Mouse (Mus musculus) brown adipose tissue, adult 24 weeks (tissue): ENCODE results near the gene Cfap44. TPM values are rescaled to one million over a fixed set of nuclear protein-coding genes. Genes with fewer than 3 reads are reported as not detected.

Experiments
- H3K27ac ChIP-seq: fragments of 200-500 bp; replicated peaks from 2 replicates; pipeline ENCODE4 v1.5.1; 2012; ENCODE audit warnings: low read depth, mild to moderate bottlenecking, low read length
- H3K4me1 ChIP-seq: fragments of 200-500 bp; 2 replicates; pipeline ENCODE4 v1.6.1; 2012; ENCODE audit warnings: low read length, mixed read lengths; ENCODE audit not compliant: control insufficient read depth, insufficient read depth, insufficient read length
- H3K4me3 ChIP-seq: fragments of 200-500 bp; 2 replicates; pipeline ENCODE4 v1.5.1; 2012; ENCODE audit warnings: low read depth, mild to moderate bottlenecking, low read length, moderate library complexity; ENCODE audit not compliant: insufficient read depth
- polyA plus RNA-seq: library from polyadenylated mRNA; stranded (reverse); fragments of >200 nt; gene quantifications from 2 replicates; pipeline ENCODE4 v1.2.4, GENCODE M21; 2012; ENCODE audit not compliant: missing spikeins, insufficient read depth, insufficient read length

Cfap44 gene
- polyA plus RNA-seq, 1 experiment, result not detected

DNA sequence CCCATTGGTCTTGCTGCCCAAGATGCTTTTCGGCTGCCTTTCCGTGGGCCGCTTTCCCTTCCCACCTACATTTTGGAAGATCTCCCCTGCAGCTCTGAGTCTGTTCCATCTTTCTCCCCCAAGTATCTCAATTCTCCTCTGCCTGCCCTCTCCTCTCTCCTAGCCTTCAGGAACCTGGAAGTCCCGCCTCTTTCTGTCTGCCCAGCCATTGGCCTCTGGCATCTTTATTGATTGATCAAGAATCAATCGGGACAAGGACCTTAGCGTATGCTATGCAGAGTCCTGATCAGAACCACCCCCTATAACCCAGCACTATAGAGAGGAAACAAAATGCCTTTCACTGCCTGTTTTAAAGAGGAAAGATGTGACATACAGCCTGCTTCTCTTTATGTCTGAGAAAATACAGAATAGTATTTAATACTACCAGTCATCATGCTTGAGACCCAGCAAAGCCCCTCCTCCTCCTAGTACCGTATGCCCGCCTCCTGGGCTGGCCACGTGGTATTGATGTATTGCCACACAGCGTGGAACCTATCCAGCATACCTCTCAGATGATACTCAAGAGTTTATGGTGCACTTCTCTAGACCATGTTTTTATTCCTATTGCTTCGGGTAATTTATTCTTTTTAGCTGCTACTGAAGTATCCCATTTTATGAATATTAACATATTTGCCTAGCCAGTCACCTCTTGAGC, 81.2 kb downstream of the Cfap44 start:
- H3K4me1 ChIP-seq, result no peaks in the 10 kb centered on the region
- H3K4me3 ChIP-seq, result no peak overlapping the region

DNA sequence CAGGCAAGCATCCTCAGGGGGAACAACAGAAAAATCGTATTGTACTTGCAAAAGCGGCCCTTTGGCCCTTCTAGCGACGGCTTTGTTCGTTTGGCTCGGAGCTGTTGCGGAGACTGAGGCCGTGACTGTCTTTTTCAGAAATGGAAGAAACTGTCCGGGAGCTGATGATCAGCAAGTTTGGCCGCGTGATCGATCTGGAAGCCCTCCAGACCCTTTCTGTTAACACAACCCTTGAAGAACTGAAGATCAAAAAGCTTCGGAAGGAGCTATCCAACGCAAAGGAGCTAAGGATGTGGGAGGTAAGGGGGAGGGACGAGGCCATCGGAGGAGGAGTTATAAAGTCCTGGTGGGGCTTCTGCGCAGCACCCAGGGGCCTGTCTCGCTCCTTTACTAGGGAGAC, 84.2 kb downstream of the Cfap44 start:
- no peak overlapping the region for H3K27ac ChIP-seq
- H3K4me3 ChIP-seq, result no peak overlapping the region
- no peaks in the 10 kb centered on the region for H3K4me1 ChIP-seq

More for the DNA sequence above, 81.2 kb downstream of the Cfap44 start:
- H3K27ac ChIP-seq, result no peak overlapping the region

DNA sequence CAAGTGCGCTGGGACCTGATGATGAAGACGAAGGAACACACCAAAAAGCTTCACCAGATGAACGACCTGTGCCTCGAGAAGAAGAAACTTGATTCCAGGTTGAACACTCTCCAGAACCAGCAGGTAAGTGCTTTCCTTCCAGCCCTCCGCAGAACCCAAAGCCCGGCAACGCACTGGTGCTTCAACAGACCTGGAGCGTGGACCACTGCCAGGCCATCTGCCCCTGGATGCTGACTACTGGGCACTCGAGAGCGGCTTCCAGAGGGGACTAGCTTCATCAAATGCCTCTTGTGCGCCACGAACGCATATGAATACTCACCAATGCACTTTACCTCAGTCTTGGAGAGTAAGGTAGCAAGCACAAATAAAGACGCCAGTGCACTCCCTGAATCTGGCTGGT, 85.3 kb downstream of the Cfap44 start:
- Histone ChIP-seq H3K27ac (no peak overlapping the region), H3K4me3 (no peak overlapping the region), H3K4me1 (no peaks in the 10 kb centered on the region)

DNA sequence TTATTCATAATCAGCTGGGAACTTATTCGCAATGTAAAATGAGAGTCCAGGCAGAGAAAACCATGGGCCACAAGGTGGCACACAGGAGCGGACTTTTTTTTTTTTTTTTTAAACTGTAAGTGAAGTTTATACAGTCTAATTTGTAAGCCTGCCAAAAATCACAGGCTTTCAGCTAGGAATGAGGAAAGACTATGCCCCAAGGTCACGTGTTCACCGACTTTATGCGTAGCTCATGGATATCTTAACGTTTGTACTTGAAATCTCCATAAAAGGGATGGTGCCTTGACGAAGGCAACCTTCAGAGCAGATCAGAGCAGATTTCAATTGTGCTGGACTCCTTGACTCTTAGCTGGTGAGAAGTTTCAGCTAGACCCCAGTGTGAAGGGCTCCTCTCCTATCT, 86.0 kb downstream of the Cfap44 start:
- Histone ChIP-seq H3K27ac (no peak overlapping the region), H3K4me3 (no peak overlapping the region), H3K4me1 (no peaks in the 10 kb centered on the region)

- Histone ChIP-seq H3K4me1 (no peaks in the 10 kb centered on the region), H3K27ac (no peak overlapping the region), H3K4me3 (no peak overlapping the region)
These were observed 87.3 kb downstream of the Cfap44 start for GRCm38 (mm10) chr16:44481599-44482593.

GRCm38 (mm10) chr16:44484079-44484478, 89.5 kb downstream of the Cfap44 start:
- Histone ChIP-seq H3K27ac (no peak overlapping the region), H3K4me3 (no peak overlapping the region), H3K4me1 (no peaks in the 10 kb centered on the region)

GRCm38 (mm10) chr16:44484831-44485230, 90.2 kb downstream of the Cfap44 start:
- no peaks in the 10 kb centered on the region for H3K4me1 ChIP-seq
- no peak overlapping the region for H3K27ac ChIP-seq
- H3K4me3 ChIP-seq, result no peak overlapping the region

- H3K4me3 ChIP-seq, result no peak overlapping the region
- no peak overlapping the region for H3K27ac ChIP-seq
- H3K4me1 ChIP-seq, result no peaks in the 10 kb centered on the region
These were observed 91.1 kb downstream of the Cfap44 start for GRCm38 (mm10) chr16:44485691-44486090.

- Histone ChIP-seq H3K4me1 (no peaks in the 10 kb centered on the region), H3K4me3 (no peak overlapping the region), H3K27ac (no peak overlapping the region)
These were observed 92.0 kb downstream of the Cfap44 start for GRCm38 (mm10) chr16:44486612-44487011.

DNA sequence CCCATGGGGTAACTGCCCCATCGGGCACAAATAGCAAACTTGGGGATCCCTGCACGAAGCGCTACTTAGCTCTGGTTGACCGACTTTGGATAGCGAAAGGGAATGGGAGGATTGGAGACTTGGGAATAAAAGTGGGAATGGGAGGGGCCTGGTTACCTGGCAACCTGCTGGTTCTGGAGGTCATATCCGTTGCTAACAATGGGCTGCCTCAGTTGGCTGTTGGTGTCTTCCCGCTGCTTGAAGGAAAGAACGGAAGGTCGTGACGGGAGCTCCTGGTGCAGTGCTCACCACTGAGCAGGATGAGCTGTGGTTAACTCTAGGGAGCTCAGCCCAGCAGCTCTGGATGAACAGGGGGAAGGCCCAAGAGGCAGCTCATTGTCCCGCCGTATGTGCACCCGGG, 92.6 kb downstream of the Cfap44 start:
- no peaks in the 10 kb centered on the region for H3K4me1 ChIP-seq
- no peak overlapping the region for H3K27ac ChIP-seq
- no peak overlapping the region for H3K4me3 ChIP-seq

GRCm38 (mm10) chr16:44491051-44491450, 96.5 kb downstream of the Cfap44 start:
- Histone ChIP-seq H3K4me3 (no peak overlapping the region), H3K27ac (no peak overlapping the region), H3K4me1 (no peaks in the 10 kb centered on the region)

DNA sequence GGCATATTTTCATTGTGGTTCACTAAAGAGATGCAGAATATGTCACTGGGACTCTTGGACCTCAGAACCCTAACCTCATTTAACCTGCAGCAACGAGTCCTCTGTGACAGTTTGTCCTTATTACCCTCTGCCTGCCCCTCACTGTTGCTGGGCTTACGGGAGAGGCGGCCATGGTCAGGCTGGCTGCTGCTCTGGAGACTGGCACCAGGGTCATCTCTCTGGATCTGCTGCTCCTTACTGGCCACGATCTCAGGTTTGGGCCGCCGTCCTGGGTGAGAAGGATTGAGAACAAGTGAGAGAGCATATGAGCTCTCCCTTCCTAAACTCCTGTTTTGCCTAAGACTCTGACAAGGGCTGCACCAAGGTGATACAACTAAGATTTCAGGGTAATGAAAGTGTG, 97.6 kb downstream of the Cfap44 start:
- H3K27ac ChIP-seq, result no peak overlapping the region
- no peaks in the 10 kb centered on the region for H3K4me1 ChIP-seq
- H3K4me3 ChIP-seq, result no peak overlapping the region

GRCm38 (mm10) chr16:44492706-44493105, 98.1 kb downstream of the Cfap44 start:
- Histone ChIP-seq H3K4me3 (no peak overlapping the region), H3K27ac (no peak overlapping the region), H3K4me1 (no peaks in the 10 kb centered on the region)

DNA sequence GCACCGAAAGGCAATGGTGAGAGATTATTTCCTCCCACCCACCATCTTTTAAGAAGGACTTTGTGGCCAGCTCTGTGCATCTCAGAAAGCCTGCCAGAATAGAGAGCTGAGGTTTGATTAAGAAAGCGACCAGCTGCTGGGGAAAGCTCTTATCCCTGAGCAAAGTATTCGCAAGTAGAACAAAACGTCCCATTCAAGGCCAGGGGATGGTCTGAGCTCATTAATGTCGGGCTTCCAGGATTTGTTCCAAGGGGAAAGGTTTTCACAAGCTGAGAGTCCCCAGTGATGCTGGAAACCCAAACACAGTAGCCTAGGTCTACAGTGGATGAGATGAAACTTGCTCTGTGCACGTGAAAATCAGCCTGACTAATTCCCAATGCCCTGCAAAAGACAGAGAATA, 99.3 kb downstream of the Cfap44 start:
- H3K27ac ChIP-seq, result no peak overlapping the region

GRCm38 (mm10) chr16:44494441-44495108, 100.0 kb downstream of the Cfap44 start:
- Histone ChIP-seq H3K4me3 (no peak overlapping the region), H3K27ac (0 out of 2 replicates have a peak overlapping the region, but pooled peaks have one; percentile 1), H3K4me1 (no peaks in the 10 kb centered on the region)

More for the DNA sequence above, 99.3 kb downstream of the Cfap44 start:
- no peaks in the 10 kb centered on the region for H3K4me1 ChIP-seq
- no peak overlapping the region for H3K4me3 ChIP-seq
